Mouse (Mus musculus): ENCODE data around the gene Rp9. TPM values are rescaled to one million over a fixed set of nuclear protein-coding genes. Genes with fewer than 3 reads are reported as not detected.
A peak's percentile ranks its signal among the peaks of the same experiment; 100 is the strongest.

Gene Rp9
- total and polyA plus RNA-seq, 2 experiments from 2014 or later: 59.4 to 81.7 TPM

GRCm38 (mm10) chr9:22424196-22424595 is 45.3 kb downstream of the Rp9 start:
- DNase-seq (ENCODE audit: low spot score) (no peak), ATAC-seq (ENCODE audit: low FRiP score) (no peak)
- Histone ChIP-seq H3K9ac (replicated peaks; ENCODE audit: low read length, poor library complexity, severe bottlenecking) (no peak overlapping the region), H3K27me3 (ENCODE audit: insufficient read depth, low read length) (no peaks in the 10 kb centered on the region), H3K9me3 (ENCODE audit: low read length) (no peaks in the 10 kb centered on the region), H3K4me3 (ENCODE audit: low read depth, low read length) (no peak overlapping the region), H3K36me3 (ENCODE audit: insufficient read depth, low read length) (no peaks in the 10 kb centered on the region; the same call in none of the 2 replicates), H3K4me1 (ENCODE audit: insufficient read depth, low read length) (no peaks in the 10 kb centered on the region), H3K4me2 (ENCODE audit: low read depth, low read length, poor library complexity, severe bottlenecking) (no peak overlapping the region), H3K27ac (ENCODE audit: low read depth, low read length) (no peak overlapping the region)
- no peak for TF ChIP-seq CTCF (IDR thresholded peaks at IDR 0.05)
- WGBS: 76% methylated on average over 10 of the region's 10 CpGs

- H3K9me3 ChIP-seq (ENCODE audit: low read length): no peaks in the 10 kb centered on the region
- TF ChIP-seq CTCF (IDR thresholded peaks at IDR 0.05): no peak
- H3K4me1 ChIP-seq (ENCODE audit: insufficient read depth, low read length): no peaks in the 10 kb centered on the region
- no peak overlapping the region for H3K27ac ChIP-seq (ENCODE audit: low read depth, low read length)
- 76% methylated on average over 1 of the region's 1 CpGs for WGBS
- no peak overlapping the region for H3K4me2 ChIP-seq (ENCODE audit: low read depth, low read length, poor library complexity, severe bottlenecking)
- no peaks in the 10 kb centered on the region; the same call in none of the 2 replicates for H3K36me3 ChIP-seq (ENCODE audit: insufficient read depth, low read length)
- H3K4me3 ChIP-seq (ENCODE audit: low read depth, low read length): no peak overlapping the region
- no peak overlapping the region for H3K9ac ChIP-seq (replicated peaks; ENCODE audit: low read length, poor library complexity, severe bottlenecking)
- no peak for DNase-seq (ENCODE audit: low spot score)
- ATAC-seq (ENCODE audit: low FRiP score): no peak
- H3K27me3 ChIP-seq (ENCODE audit: insufficient read depth, low read length): no peaks in the 10 kb centered on the region
Measured at GRCm38 (mm10) chr9:22423507-22423906, 46.0 kb downstream of the Rp9 start.

- DNase-seq (ENCODE audit: low spot score) (no peak), ATAC-seq (ENCODE audit: low FRiP score) (no peak)
- WGBS: 72% methylated on average over 1 of the region's 1 CpGs
- Histone ChIP-seq H3K9ac (replicated peaks; ENCODE audit: low read length, poor library complexity, severe bottlenecking) (no peak overlapping the region), H3K27me3 (ENCODE audit: insufficient read depth, low read length) (no peaks in the 10 kb centered on the region), H3K4me3 (ENCODE audit: low read depth, low read length) (no peak overlapping the region), H3K4me1 (ENCODE audit: insufficient read depth, low read length) (no peaks in the 10 kb centered on the region), H3K36me3 (ENCODE audit: insufficient read depth, low read length) (no peaks in the 10 kb centered on the region; the same call in none of the 2 replicates), H3K9me3 (ENCODE audit: low read length) (no peaks in the 10 kb centered on the region), H3K27ac (ENCODE audit: low read depth, low read length) (no peak overlapping the region), H3K4me2 (ENCODE audit: low read depth, low read length, poor library complexity, severe bottlenecking) (no peak overlapping the region)
- TF ChIP-seq CTCF (IDR thresholded peaks at IDR 0.05): no peak
Measured at GRCm38 (mm10) chr9:22422559-22422958, 47.0 kb downstream of the Rp9 start.

- Histone ChIP-seq H3K4me1 (ENCODE audit: insufficient read depth, low read length) (no peaks in the 10 kb centered on the region), H3K36me3 (ENCODE audit: insufficient read depth, low read length) (no peaks in the 10 kb centered on the region; the same call in none of the 2 replicates), H3K27ac (ENCODE audit: low read depth, low read length) (no peak overlapping the region), H3K9ac (replicated peaks; ENCODE audit: low read length, poor library complexity, severe bottlenecking) (no peak overlapping the region), H3K9me3 (ENCODE audit: low read length) (no peaks in the 10 kb centered on the region), H3K27me3 (ENCODE audit: insufficient read depth, low read length) (no peaks in the 10 kb centered on the region), H3K4me3 (ENCODE audit: low read depth, low read length) (no peak overlapping the region), H3K4me2 (ENCODE audit: low read depth, low read length, poor library complexity, severe bottlenecking) (no peak overlapping the region)
- 31% methylated on average over 7 of the region's 7 CpGs for WGBS
- DNase-seq (ENCODE audit: low spot score): peak; percentile 45
- no peak for ATAC-seq (ENCODE audit: low FRiP score)
- no peak for TF ChIP-seq CTCF (IDR thresholded peaks at IDR 0.05)
Measured at GRCm38 (mm10) chr9:22420491-22420890, 49.1 kb downstream of the Rp9 start.

GRCm38 (mm10) chr9:22419877-22420276 is 49.7 kb downstream of the Rp9 start:
- H3K4me2 ChIP-seq (ENCODE audit: low read depth, low read length, poor library complexity, severe bottlenecking): no peak overlapping the region
- TF ChIP-seq CTCF (IDR thresholded peaks at IDR 0.05): no peak
- no peaks in the 10 kb centered on the region for H3K27me3 ChIP-seq (ENCODE audit: insufficient read depth, low read length)
- WGBS: 72% methylated on average over 3 of the region's 3 CpGs
- DNase-seq (ENCODE audit: low spot score) (no peak), ATAC-seq (ENCODE audit: low FRiP score) (no peak)
- no peaks in the 10 kb centered on the region for H3K4me1 ChIP-seq (ENCODE audit: insufficient read depth, low read length)
- no peak overlapping the region for H3K27ac ChIP-seq (ENCODE audit: low read depth, low read length)
- H3K4me3 ChIP-seq (ENCODE audit: low read depth, low read length): no peak overlapping the region
- no peaks in the 10 kb centered on the region; the same call in none of the 2 replicates for H3K36me3 ChIP-seq (ENCODE audit: insufficient read depth, low read length)
- H3K9me3 ChIP-seq (ENCODE audit: low read length): no peaks in the 10 kb centered on the region
- H3K9ac ChIP-seq (replicated peaks; ENCODE audit: low read length, poor library complexity, severe bottlenecking): no peak overlapping the region

- no peak overlapping the region for H3K9ac ChIP-seq (replicated peaks; ENCODE audit: low read length, poor library complexity, severe bottlenecking)
- no peak overlapping the region for H3K4me3 ChIP-seq (ENCODE audit: low read depth, low read length)
- H3K27ac ChIP-seq (ENCODE audit: low read depth, low read length): no peak overlapping the region
- no peak for TF ChIP-seq CTCF (IDR thresholded peaks at IDR 0.05)
- 0 out of 2 replicates have a peak, but pooled peaks cover 3% of the 10 kb centered on the region for H3K4me1 ChIP-seq (ENCODE audit: insufficient read depth, low read length)
- H3K27me3 ChIP-seq (ENCODE audit: insufficient read depth, low read length): no peaks in the 10 kb centered on the region
- H3K9me3 ChIP-seq (ENCODE audit: low read length): no peaks in the 10 kb centered on the region
- WGBS: 56% methylated on average over 6 of the region's 6 CpGs
- no peak for DNase-seq (ENCODE audit: low spot score)
- no peak overlapping the region for H3K4me2 ChIP-seq (ENCODE audit: low read depth, low read length, poor library complexity, severe bottlenecking)
- no peak for ATAC-seq (ENCODE audit: low FRiP score)
- H3K36me3 ChIP-seq (ENCODE audit: insufficient read depth, low read length): no peaks in the 10 kb centered on the region
Measured at GRCm38 (mm10) chr9:22417547-22417946, 52.0 kb downstream of the Rp9 start.

All from midbrain, postnatal 0 days (tissue).